Mouse (Mus musculus): ENCODE measurements around the gene Cpn1. TPM values are rescaled to one million over a fixed set of nuclear protein-coding genes. Genes with fewer than 3 reads are reported as not detected.

Gene Cpn1
- polyA plus RNA-seq, 1 experiment from 2014 or later, result 0.07 TPM

GRCm38 (mm10) chr19:43976661-43977060 lies 9.7 kb downstream of the Cpn1 start:
- Histone ChIP-seq H3K27me3 (replicated peaks; ENCODE audit: low read depth, poor library complexity, severe bottlenecking) (no peaks in the 10 kb centered on the region), H3K27ac (replicated peaks) (no peak overlapping the region), H3K4me1 (0 out of 2 replicates have a peak, but pooled peaks cover 5% of the 10 kb centered on the region), H3K9me3 (no peaks in the 10 kb centered on the region), H3K36me3 (replicated peaks) (no peaks in the 10 kb centered on the region), H3K4me3 (no peak overlapping the region)
- 84% methylated on average over 6 of the region's 6 CpGs for WGBS
- no peak for DNase-seq (ENCODE audit: low spot score)

- Histone ChIP-seq H3K4me1 (0 out of 2 replicates have a peak, but pooled peaks cover 5% of the 10 kb centered on the region), H3K27ac (replicated peaks) (no peak overlapping the region), H3K27me3 (replicated peaks; ENCODE audit: low read depth, poor library complexity, severe bottlenecking) (no peaks in the 10 kb centered on the region), H3K4me3 (no peak overlapping the region), H3K36me3 (replicated peaks) (no peaks in the 10 kb centered on the region), H3K9me3 (no peaks in the 10 kb centered on the region)
- no peak for DNase-seq (ENCODE audit: low spot score)
- WGBS, result 90% methylated on average over 6 of the region's 6 CpGs
Measured at GRCm38 (mm10) chr19:43974221-43974620, 12.1 kb downstream of the Cpn1 start.

GRCm38 (mm10) chr19:43973711-43974110 lies 12.6 kb downstream of the Cpn1 start:
- DNase-seq (ENCODE audit: low spot score), result no peak
- WGBS, result 88% methylated on average over 9 of the region's 9 CpGs
- H3K36me3 ChIP-seq (replicated peaks), result no peaks in the 10 kb centered on the region
- no peaks in the 10 kb centered on the region for H3K27me3 ChIP-seq (replicated peaks; ENCODE audit: low read depth, poor library complexity, severe bottlenecking)
- no peak overlapping the region for H3K4me3 ChIP-seq
- H3K27ac ChIP-seq (replicated peaks), result no peak overlapping the region
- H3K4me1 ChIP-seq, result 0 out of 2 replicates have a peak, but pooled peaks cover 5% of the 10 kb centered on the region
- H3K9me3 ChIP-seq, result no peaks in the 10 kb centered on the region

GRCm38 (mm10) chr19:43972129-43972528 lies 14.2 kb downstream of the Cpn1 start:
- DNase-seq (ENCODE audit: low spot score), result no peak
- H3K27ac ChIP-seq (replicated peaks), result no peak overlapping the region
- H3K36me3 ChIP-seq (replicated peaks), result no peaks in the 10 kb centered on the region
- H3K4me3 ChIP-seq, result no peak overlapping the region
- 93% methylated on average over 8 of the region's 8 CpGs for WGBS
- peaks cover 4% of the 10 kb centered on the region; the same call in 1 of the 2 replicates for H3K27me3 ChIP-seq (replicated peaks; ENCODE audit: low read depth, poor library complexity, severe bottlenecking)
- H3K4me1 ChIP-seq, result 0 out of 2 replicates have a peak, but pooled peaks cover 7% of the 10 kb centered on the region
- H3K9me3 ChIP-seq, result no peaks in the 10 kb centered on the region

GRCm38 (mm10) chr19:43968436-43969026 lies 17.8 kb downstream of the Cpn1 start:
- no peak for DNase-seq (ENCODE audit: low spot score)
- Histone ChIP-seq H3K4me3 (no peak overlapping the region), H3K4me1 (0 out of 2 replicates have a peak, but pooled peaks cover 4% of the 10 kb centered on the region), H3K9me3 (no peaks in the 10 kb centered on the region), H3K27ac (replicated peaks) (peak overlapping the region; percentile 35; the same call in 1 of the 2 replicates), H3K36me3 (replicated peaks) (no peaks in the 10 kb centered on the region), H3K27me3 (replicated peaks; ENCODE audit: low read depth, poor library complexity, severe bottlenecking) (peaks cover 7% of the 10 kb centered on the region; the same call in 1 of the 2 replicates)
- WGBS, result 52% methylated on average over 10 of the region's 11 CpGs

- Histone ChIP-seq H3K27me3 (replicated peaks; ENCODE audit: low read depth, poor library complexity, severe bottlenecking) (peaks cover 7% of the 10 kb centered on the region; the same call in 1 of the 2 replicates), H3K4me3 (no peak overlapping the region), H3K36me3 (replicated peaks) (no peaks in the 10 kb centered on the region), H3K4me1 (0 out of 2 replicates have a peak, but pooled peaks cover 4% of the 10 kb centered on the region), H3K9me3 (no peaks in the 10 kb centered on the region), H3K27ac (replicated peaks) (no peak overlapping the region)
- no peak for DNase-seq (ENCODE audit: low spot score)
- 79% methylated on average over 2 of the region's 2 CpGs for WGBS
Measured at GRCm38 (mm10) chr19:43966481-43966880, 19.9 kb downstream of the Cpn1 start.

GRCm38 (mm10) chr19:43965496-43966085 lies 20.8 kb downstream of the Cpn1 start:
- Histone ChIP-seq H3K4me3 (no peak overlapping the region), H3K27ac (replicated peaks) (no peak overlapping the region), H3K9me3 (no peaks in the 10 kb centered on the region), H3K36me3 (replicated peaks) (no peaks in the 10 kb centered on the region), H3K27me3 (replicated peaks; ENCODE audit: low read depth, poor library complexity, severe bottlenecking) (peaks cover 7% of the 10 kb centered on the region; the same call in 1 of the 2 replicates), H3K4me1 (0 out of 2 replicates have a peak, but pooled peaks cover 4% of the 10 kb centered on the region)
- DNase-seq (ENCODE audit: low spot score), result no peak
- WGBS, result 85% methylated on average over 11 of the region's 11 CpGs

- H3K4me3 ChIP-seq, result no peak overlapping the region
- 75% methylated on average over 9 of the region's 9 CpGs for WGBS
- H3K4me1 ChIP-seq, result peaks cover 5% of the 10 kb centered on the region
- no peaks in the 10 kb centered on the region for H3K36me3 ChIP-seq (replicated peaks)
- H3K9me3 ChIP-seq, result no peaks in the 10 kb centered on the region
- H3K27me3 ChIP-seq (replicated peaks; ENCODE audit: low read depth, poor library complexity, severe bottlenecking), result 0 out of 2 replicates have a peak, but pooled peaks cover 3% of the 10 kb centered on the region
- no peak for DNase-seq (ENCODE audit: low spot score)
- no peak overlapping the region for H3K27ac ChIP-seq (replicated peaks)
Measured at GRCm38 (mm10) chr19:43962795-43963194, 23.6 kb downstream of the Cpn1 start.

GRCm38 (mm10) chr19:43961185-43961584 lies 25.2 kb downstream of the Cpn1 start:
- H3K4me1 ChIP-seq, result peaks cover 12% of the 10 kb centered on the region
- 0 out of 2 replicates have a peak, but pooled peaks cover 3% of the 10 kb centered on the region for H3K27me3 ChIP-seq (replicated peaks; ENCODE audit: low read depth, poor library complexity, severe bottlenecking)
- H3K36me3 ChIP-seq (replicated peaks), result no peaks in the 10 kb centered on the region
- 83% methylated on average over 2 of the region's 2 CpGs for WGBS
- no peaks in the 10 kb centered on the region for H3K9me3 ChIP-seq
- DNase-seq (ENCODE audit: low spot score), result peak; percentile 31
- no peak overlapping the region for H3K27ac ChIP-seq (replicated peaks)
- no peak overlapping the region for H3K4me3 ChIP-seq

GRCm38 (mm10) chr19:43960014-43960413 lies 26.3 kb downstream of the Cpn1 start:
- DNase-seq (ENCODE audit: low spot score), result no peak
- WGBS, result 90% methylated on average over 11 of the region's 11 CpGs
- Histone ChIP-seq H3K4me3 (no peak overlapping the region), H3K4me1 (peaks cover 12% of the 10 kb centered on the region), H3K9me3 (no peaks in the 10 kb centered on the region), H3K27ac (replicated peaks) (no peak overlapping the region), H3K36me3 (replicated peaks) (no peaks in the 10 kb centered on the region), H3K27me3 (replicated peaks; ENCODE audit: low read depth, poor library complexity, severe bottlenecking) (no peaks in the 10 kb centered on the region)

- H3K27ac ChIP-seq (replicated peaks), result no peak overlapping the region
- WGBS, result 28% methylated on average over 2 of the region's 2 CpGs
Measured at GRCm38 (mm10) chr19:43959162-43959561, 27.2 kb downstream of the Cpn1 start.

GRCm38 (mm10) chr19:43957881-43958280 lies 28.5 kb downstream of the Cpn1 start:
- 76% methylated on average over 4 of the region's 4 CpGs for WGBS

More at GRCm38 (mm10) chr19:43959162-43959561, 27.2 kb downstream of the Cpn1 start:
- Histone ChIP-seq H3K36me3 (replicated peaks) (no peaks in the 10 kb centered on the region), H3K4me1 (peaks cover 12% of the 10 kb centered on the region), H3K27me3 (replicated peaks; ENCODE audit: low read depth, poor library complexity, severe bottlenecking) (no peaks in the 10 kb centered on the region), H3K4me3 (no peak overlapping the region), H3K9me3 (no peaks in the 10 kb centered on the region)
- peak; percentile 77 for DNase-seq (ENCODE audit: low spot score)

GRCm38 (mm10) chr19:43957402-43957801 lies 29.0 kb downstream of the Cpn1 start:
- WGBS, result 17% methylated on average over 4 of the region's 4 CpGs
- DNase-seq (ENCODE audit: low spot score), result no peak
- H3K4me1 ChIP-seq, result peaks cover 12% of the 10 kb centered on the region
- H3K27me3 ChIP-seq (replicated peaks; ENCODE audit: low read depth, poor library complexity, severe bottlenecking), result no peaks in the 10 kb centered on the region
- no peak overlapping the region for H3K4me3 ChIP-seq
- H3K9me3 ChIP-seq, result no peaks in the 10 kb centered on the region
- no peaks in the 10 kb centered on the region for H3K36me3 ChIP-seq (replicated peaks)
- H3K27ac ChIP-seq (replicated peaks), result no peak overlapping the region

More at GRCm38 (mm10) chr19:43957881-43958280, 28.5 kb downstream of the Cpn1 start:
- H3K27ac ChIP-seq (replicated peaks), result no peak overlapping the region
- no peak overlapping the region for H3K4me3 ChIP-seq
- H3K27me3 ChIP-seq (replicated peaks; ENCODE audit: low read depth, poor library complexity, severe bottlenecking), result no peaks in the 10 kb centered on the region
- no peaks in the 10 kb centered on the region for H3K36me3 ChIP-seq (replicated peaks)
- no peaks in the 10 kb centered on the region for H3K9me3 ChIP-seq
- H3K4me1 ChIP-seq, result peaks cover 12% of the 10 kb centered on the region
- DNase-seq (ENCODE audit: low spot score), result no peak
